Mouse (Mus musculus) liver, embryonic 14.5 days (tissue): Measurements from ENCODE around the gene Mrpl55.

ENCODE experiments used
- CTCF ChIP-seq: IDR thresholded peaks from 2 replicates; pipeline ENCODE4 v1.5.1; 2016; ENCODE audit warnings: antibody characterized with exemption, low read depth, control low read depth
- EP300 ChIP-seq: IDR thresholded peaks from 2 replicates; pipeline ENCODE4 v1.6.1; 2016; ENCODE audit warnings: antibody characterized with exemption, low read depth

DNA sequence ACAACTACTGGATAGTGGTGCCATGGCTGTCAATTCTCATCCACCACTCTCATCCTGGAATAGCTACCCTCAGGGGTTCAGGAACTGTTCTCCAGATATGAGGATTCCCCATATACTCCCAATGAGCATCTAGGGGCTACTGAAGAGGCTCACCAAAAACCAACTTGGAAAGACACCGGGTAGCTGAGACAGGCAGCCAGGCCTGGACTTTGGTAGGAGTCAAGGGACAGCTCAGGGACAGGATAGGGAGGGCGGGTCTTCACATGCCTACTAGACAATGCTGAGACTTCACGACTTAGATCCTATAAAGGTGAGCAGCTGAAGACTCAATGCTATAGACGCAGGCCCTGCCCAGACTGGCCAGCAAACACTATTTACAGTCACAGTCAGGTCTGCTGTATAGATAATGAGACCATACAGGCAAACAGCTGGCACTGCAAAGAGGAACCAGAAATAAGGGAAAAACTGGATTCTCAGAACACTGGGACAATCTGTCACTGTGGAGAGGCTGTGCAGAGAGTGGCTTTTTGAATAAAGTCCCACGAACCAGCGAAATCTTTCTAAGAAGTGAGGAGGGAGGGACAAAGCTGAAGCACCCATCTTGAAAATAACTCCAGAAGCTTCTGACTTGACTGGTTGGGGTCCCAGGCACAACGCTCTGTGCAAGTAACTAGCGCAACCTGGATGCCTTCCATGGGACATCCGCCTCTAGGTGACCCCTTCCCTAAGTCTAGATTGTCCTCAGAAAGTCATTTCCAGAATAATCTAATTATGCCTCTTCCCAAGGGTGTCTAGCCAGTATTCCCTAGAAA is 39.6 kb upstream of the Mrpl55 start:
- TF ChIP-seq CTCF = no peak
- peak; percentile 8; the same call in 1 of the 2 replicates for TF ChIP-seq EP300
